Mouse (Mus musculus) stomach, postnatal 0 days (tissue): ENCODE measurements around the gene Actl7b. TPM values are rescaled to one million over a fixed set of nuclear protein-coding genes. Genes with fewer than 3 reads are reported as not detected.

Experiments used
- ATAC-seq: fragments of 200-750 bp; cut with Nextera tagmentation; 2 replicates; pipeline ENCODE4 v1.8.0; 2017; ENCODE audit not compliant: low FRiP score, low TSS enrichment
- DNase-seq: peaks from one replicate; pipeline ENCODE4 v3.0.0-alpha.2; 2016; ENCODE audit warnings: low spot score
- H3K27ac ChIP-seq: fragments of 300-500 bp; sonication (generic); replicated peaks from 2 replicates; pipeline ENCODE4 v1.5.1; 2014; ENCODE audit warnings: mild to moderate bottlenecking, control low read depth
- H3K27me3 ChIP-seq: fragments of 300-500 bp; sonication (generic); 2 replicates; pipeline ENCODE4 v1.6.1; 2014; ENCODE audit warnings: low read length; ENCODE audit not compliant: control insufficient read depth, insufficient read depth
- H3K36me3 ChIP-seq: fragments of 300-500 bp; sonication (generic); 2 replicates; pipeline ENCODE4 v1.6.1; 2014; ENCODE audit warnings: low read length, mixed read lengths; ENCODE audit not compliant: control insufficient read depth, insufficient read depth
- H3K4me1 ChIP-seq: fragments of 300-500 bp; sonication (generic); replicated peaks from 2 replicates; pipeline ENCODE4 v1.6.1; 2014; ENCODE audit warnings: antibody characterized with exemption; ENCODE audit not compliant: control insufficient read depth, insufficient read depth
- H3K4me2 ChIP-seq: fragments of 300-500 bp; sonication (generic); replicated peaks from 2 replicates; pipeline ENCODE4 v1.6.1; 2014; ENCODE audit warnings: low read depth, mild to moderate bottlenecking, control low read depth, moderate library complexity
- H3K4me3 ChIP-seq: fragments of 300-500 bp; sonication (generic); 2 replicates; pipeline ENCODE4 v1.5.1; 2014; ENCODE audit warnings: low read depth, low read length, control low read depth
- H3K9ac ChIP-seq: fragments of 300-500 bp; sonication (generic); 2 replicates; pipeline ENCODE4 v1.6.1; 2014; ENCODE audit warnings: mild to moderate bottlenecking, low read length, control low read depth, mixed read lengths
- H3K9me3 ChIP-seq: fragments of 300-500 bp; sonication (generic); 2 replicates; pipeline ENCODE4 v1.6.1; 2016; ENCODE audit warnings: low read length; ENCODE audit not compliant: control insufficient read depth
- CTCF ChIP-seq: IDR thresholded peaks from 2 replicates; pipeline ENCODE4 v1.5.1; 2016; ENCODE audit warnings: antibody characterized with exemption, low read depth, mild to moderate bottlenecking, moderate library complexity
- EP300 ChIP-seq: optimal IDR thresholded peaks from 2 replicates; pipeline ENCODE3; 2016; ENCODE audit warnings: antibody characterized with exemption
- WGBS: fragments of 180-500 bp; shearing (Covaris S2); extraction: QIAGEN DNeasy Blood & Tissue Kit; methylation state at CpG from one replicate; pipeline ENCODE4 v1.1.7; 2014; 5-methylcytosine and 5-hydroxymethylcytosine counted together
- polyA plus RNA-seq: library from polyadenylated mRNA; unstranded; fragments of >200 nt; fragmentation: Nextera tagmentation; extraction: Ambion mirVana; gene quantifications from 2 replicates; pipeline ENCODE4 v1.2.1, GENCODE M21; 2015

Actl7b gene
- polyA plus RNA-seq, 1 experiment from 2014 or later = not detected

DNA sequence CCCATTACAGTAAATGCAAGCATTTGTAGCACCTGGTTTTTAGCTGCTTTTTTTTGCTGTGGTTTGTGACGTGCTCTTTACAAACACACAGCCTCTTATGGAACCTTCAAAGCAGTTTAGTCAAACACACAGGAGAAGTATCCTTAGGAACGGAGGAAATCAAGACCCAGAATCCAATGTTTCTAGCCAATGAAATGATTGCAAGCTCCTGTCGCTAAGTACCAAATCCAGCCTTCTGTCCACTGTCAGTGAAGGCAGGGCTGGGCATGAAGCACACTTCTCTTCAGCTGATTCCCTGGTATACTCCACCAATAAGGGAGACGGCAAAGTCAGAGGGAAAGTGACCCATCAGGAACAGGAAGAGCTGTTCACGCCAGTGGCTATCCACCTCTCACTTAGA is 14.8 kb upstream of the Actl7b start:
- H3K9ac ChIP-seq = no peak overlapping the region
- DNase-seq (no peak), ATAC-seq (no peak)
- no peaks in the 10 kb centered on the region for H3K9me3 ChIP-seq
- peaks cover 44% of the 10 kb centered on the region for H3K36me3 ChIP-seq
- H3K4me1 ChIP-seq = no peaks in the 10 kb centered on the region
- TF ChIP-seq EP300 (no peak), CTCF (no peak)
- H3K4me3 ChIP-seq = no peak overlapping the region
- H3K27ac ChIP-seq = no peak overlapping the region
- no peak overlapping the region for H3K4me2 ChIP-seq
- WGBS = 92% methylated on average over 5 of the region's 5 CpGs
- H3K27me3 ChIP-seq = no peaks in the 10 kb centered on the region

DNA sequence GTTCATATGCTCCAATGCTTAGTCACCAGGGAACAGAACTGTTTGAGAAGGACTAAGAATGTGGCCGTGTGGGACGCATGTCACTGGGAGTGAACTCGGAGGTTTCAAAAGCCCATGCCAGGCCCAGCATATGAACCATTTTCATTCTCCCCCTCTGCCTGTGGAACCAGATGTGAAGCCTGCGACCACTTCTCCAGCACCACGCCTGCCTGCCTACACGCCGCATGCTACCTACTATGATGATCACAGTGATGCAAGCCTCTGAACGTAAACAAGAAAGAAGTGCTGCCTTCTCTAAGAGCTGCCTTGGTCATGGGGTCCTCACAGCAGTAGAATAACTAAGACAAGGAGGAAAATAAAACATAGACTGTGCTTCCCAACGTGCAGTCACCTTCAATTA is 6.2 kb upstream of the Actl7b start:
- Histone ChIP-seq H3K9ac (no peak overlapping the region), H3K27ac (no peak overlapping the region), H3K36me3 (peaks cover 3% of the 10 kb centered on the region; the same call in 1 of the 2 replicates), H3K4me1 (no peaks in the 10 kb centered on the region), H3K27me3 (no peaks in the 10 kb centered on the region), H3K4me3 (no peak overlapping the region), H3K9me3 (no peaks in the 10 kb centered on the region), H3K4me2 (no peak overlapping the region)
- 96% methylated on average over 9 of the region's 9 CpGs for WGBS
- no peak for TF ChIP-seq CTCF
- no peak for TF ChIP-seq EP300
- no peak for DNase-seq
- ATAC-seq = no peak

DNA sequence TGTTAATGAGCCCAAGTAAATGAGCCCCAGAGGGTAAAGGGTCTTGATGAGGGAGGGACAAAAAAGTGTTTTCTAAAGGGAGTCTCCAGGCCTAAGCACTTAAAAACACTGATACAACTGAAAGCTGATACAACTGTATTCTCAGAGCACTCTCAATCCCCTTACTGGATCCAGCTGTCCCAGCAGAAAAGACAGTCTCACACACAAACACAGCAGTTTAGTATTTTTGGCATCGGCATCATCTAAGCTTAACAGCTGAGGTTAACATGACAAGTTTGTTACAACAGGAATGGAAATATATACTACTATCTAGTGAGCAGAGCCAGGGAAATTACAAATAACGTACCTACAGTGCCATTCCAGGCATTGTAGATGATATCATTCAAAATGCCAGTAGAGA is 5.1 kb upstream of the Actl7b start:
- Histone ChIP-seq H3K36me3 (0 out of 2 replicates have a peak, but pooled peaks cover 3% of the 10 kb centered on the region), H3K9ac (no peak overlapping the region), H3K27me3 (no peaks in the 10 kb centered on the region), H3K4me1 (no peaks in the 10 kb centered on the region), H3K4me3 (no peak overlapping the region), H3K27ac (no peak overlapping the region), H3K4me2 (no peak overlapping the region), H3K9me3 (no peaks in the 10 kb centered on the region)
- DNase-seq (no peak), ATAC-seq (no peak)
- WGBS = 79% methylated on average over 2 of the region's 2 CpGs
- no peak for TF ChIP-seq EP300
- no peak for TF ChIP-seq CTCF

GRCm38 (mm10) chr4:56743363-56744195 is 2.3 kb upstream of the Actl7b start, which contains the start of gene Actl7a:
Gene Actl7a (plus strand): TSS chr4:56743413.
- DNase-seq (no peak), ATAC-seq (no peak)
- Histone ChIP-seq H3K4me3 (no peak within 1 kb of the TSS), H3K9ac (no peak within 1 kb of the TSS), H3K27ac (no peak within 1 kb of the TSS), H3K4me2 (no peak within 1 kb of the TSS), H3K9me3 (no peaks in the 10 kb centered on the region), H3K27me3 (no peaks in the 10 kb centered on the region), H3K4me1 (no peaks in the 10 kb centered on the region), H3K36me3 (no peaks in the 10 kb centered on the region)
- no peak for TF ChIP-seq EP300
- no peak for TF ChIP-seq CTCF
- WGBS = 95% methylated on average over 21 of the region's 21 CpGs

DNA sequence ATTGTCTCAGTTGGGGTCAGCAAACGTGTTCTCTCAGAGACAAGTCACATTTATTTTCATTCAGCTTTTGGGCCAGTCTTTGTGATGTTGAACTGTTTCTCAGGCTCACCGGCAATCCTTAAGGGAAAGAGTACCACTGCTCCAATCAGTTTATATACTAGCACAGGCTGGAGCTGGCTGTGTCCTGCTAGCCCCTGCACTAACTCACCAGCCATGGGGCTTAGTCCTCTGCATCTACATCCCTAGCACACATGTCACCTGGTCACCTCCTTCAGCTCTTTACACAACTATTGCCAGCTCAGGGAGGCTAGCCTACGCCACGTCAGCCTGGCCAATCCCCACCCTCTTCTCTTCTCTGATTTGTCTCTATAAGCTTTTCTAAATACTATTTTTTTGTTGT is 1.5 kb upstream of the Actl7b start:
- Histone ChIP-seq H3K4me1 (no peaks in the 10 kb centered on the region), H3K27me3 (no peaks in the 10 kb centered on the region), H3K36me3 (no peaks in the 10 kb centered on the region), H3K27ac (no peak overlapping the region), H3K9me3 (no peaks in the 10 kb centered on the region), H3K4me2 (no peak overlapping the region), H3K9ac (no peak overlapping the region), H3K4me3 (no peak overlapping the region)
- TF ChIP-seq CTCF = no peak
- WGBS = 89% methylated on average over 4 of the region's 4 CpGs
- no peak for ATAC-seq
- no peak for DNase-seq

GRCm38 (mm10) chr4:56740611-56741010 is 632 bp downstream of the Actl7b start:
- H3K9me3 ChIP-seq = no peaks in the 10 kb centered on the region
- TF ChIP-seq CTCF (no peak), EP300 (no peak)
- ATAC-seq = 0 out of 2 replicates have a peak, but pooled peaks have one; percentile 21
- no peak overlapping the region for H3K4me2 ChIP-seq
- H3K36me3 ChIP-seq = no peaks in the 10 kb centered on the region
- no peaks in the 10 kb centered on the region for H3K27me3 ChIP-seq
- no peak overlapping the region for H3K4me3 ChIP-seq
- H3K9ac ChIP-seq = no peak overlapping the region
- 96% methylated on average over 20 of the region's 20 CpGs for WGBS
- no peaks in the 10 kb centered on the region for H3K4me1 ChIP-seq
- no peak for DNase-seq
- no peak overlapping the region for H3K27ac ChIP-seq
